Mouse (Mus musculus): Measurements from ENCODE around the gene Med6.

GRCm38 (mm10) chr12:81549286-81549685 lies 45.5 kb downstream of the Med6 start:
- no peak for TF ChIP-seq CTCF (IDR thresholded peaks at IDR 0.05; ENCODE audit: low read depth)
- no peak for TF ChIP-seq EP300 (IDR thresholded peaks at IDR 0.05; ENCODE audit: low read depth)

Data from liver, embryonic 14.5 days (tissue).